7 mouse cellular contexts compared by ENCODE assay signal in the genomic region with DNA sequence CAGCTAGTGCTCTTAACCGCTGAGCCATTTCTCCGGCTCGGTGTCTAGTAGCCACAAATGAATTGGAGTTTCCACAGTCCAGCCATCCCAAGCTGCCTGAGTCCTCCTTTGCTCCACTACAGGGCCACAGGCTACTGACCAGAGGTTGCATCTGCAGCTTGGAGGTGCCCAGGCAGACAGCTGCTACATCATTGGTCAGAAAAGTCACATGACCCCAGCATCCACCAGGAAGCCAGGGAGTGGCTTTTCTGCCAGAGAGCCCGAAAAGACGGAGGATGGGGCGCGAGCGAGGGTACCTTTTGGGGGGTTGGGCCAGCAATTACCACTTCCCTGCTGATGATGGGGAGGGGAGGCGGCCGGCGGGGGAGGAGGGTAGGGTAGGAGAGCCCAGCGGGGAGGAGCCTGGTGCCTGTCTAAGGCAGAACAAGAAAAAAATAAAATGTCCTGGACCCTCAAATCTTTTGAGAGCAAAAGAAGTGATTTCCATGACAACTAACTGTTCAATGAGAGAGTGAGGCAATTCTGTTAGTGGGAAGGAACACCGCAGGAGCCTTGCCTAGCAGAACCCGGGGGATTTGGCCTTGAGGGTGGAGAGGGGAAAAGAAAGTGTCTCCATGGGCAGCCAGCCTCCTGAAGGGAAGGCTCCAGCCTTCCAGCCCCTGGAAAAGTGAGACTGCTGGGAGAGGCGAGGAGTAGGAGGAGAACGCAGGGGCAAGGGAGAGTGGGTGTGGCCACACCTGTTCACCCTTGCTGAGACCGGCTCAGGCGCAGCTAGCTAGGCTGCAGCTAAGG. TPM values are rescaled to one million over a fixed set of nuclear protein-coding genes. Genes with fewer than 3 reads are reported as not detected.
DNase-seq lines count a peak whose midpoint lies in the region; ATAC-seq lines count a peak whose summit lies in the region.

No protein-coding gene starts in this region.

- H3K4me1 ChIP-seq in heart, embryonic 13.5 days, result peaks cover 9% of the 10 kb centered on the region

- no peaks in the 10 kb centered on the region for H3K9me3 ChIP-seq in heart, embryonic 13.5 days

- 5% methylated on average over 18 of the region's 18 CpGs for WGBS in heart, embryonic 13.5 days

- no peak overlapping the region for H3K27ac ChIP-seq in heart, embryonic 13.5 days (replicated peaks)

- peaks cover 43% of the 10 kb centered on the region for H3K27me3 ChIP-seq in heart, embryonic 13.5 days (replicated peaks)

- DNase-seq in ovary, postnatal 14 days (ENCODE audit: low spot score), result peak; percentile 1
- no peak for DNase-seq in ovary, adult 18-20 months (ENCODE audit: low spot score)
- peak; percentile 53 to 56 for DNase-seq in cerebellum, postnatal 14 days
- DNase-seq in layer of hippocampus, adult 8-10 months (ENCODE audit: low spot score in 2 of 2), result peak; percentile 42 to 56
- DNase-seq in retina, postnatal 1 day, result peak; percentile 85
- DNase-seq in urinary bladder, postnatal 4 days (ENCODE audit: low spot score in 2 of 2), result no peak

- ATAC-seq in heart, embryonic 13.5 days (ENCODE audit: extremely low read depth, insufficient number of reproducible peaks, low FRiP score, low TSS enrichment), result no peak

- H3K9ac ChIP-seq in heart, embryonic 13.5 days, result peak overlapping the region; percentile 62

- H3K4me2 ChIP-seq in heart, embryonic 13.5 days, result peak overlapping the region; percentile 69

- H3K4me3 ChIP-seq in heart, embryonic 13.5 days, result peak overlapping the region; percentile 44

- no peaks in the 10 kb centered on the region for H3K36me3 ChIP-seq in heart, embryonic 13.5 days

RNA-seq across cellular contexts. Expression of gene Tmem132b, which starts 57.5 kb away (rescaled TPM):
- 0.01 and 0.03 TPM in 2 replicates for polyA plus RNA-seq in heart, embryonic 13.5 days (2015; fragmentation: Nextera tagmentation; extraction: Ambion mirVana)
- total RNA-seq in layer of hippocampus, adult 8-10 months (2022), result 100 to 1,000 TPM; 116 to 122 (median 119) TPM

Comparison
In these comparisons a context has a peak if more than half of its experiments do, and no peak if none do; other contexts are left out.
1. DNase-seq: peak in ovary, postnatal 14 days (single experiment), cerebellum, postnatal 14 days (2 of 2), layer of hippocampus, adult 8-10 months (2 of 2) and retina, postnatal 1 day (single experiment); none in ovary, adult 18-20 months (single experiment) and urinary bladder, postnatal 4 days (0 of 2).